Mouse (Mus musculus): ENCODE measurements around the gene Twist2.

GRCm38 (mm10) chr1:91800348-91800747 lies 913 bp upstream of the Twist2 start:
- no peak for TF ChIP-seq POLR2A (IDR thresholded peaks at IDR 0.05; ENCODE audit: low read depth, low read length)
- no peak for TF ChIP-seq CTCF (IDR thresholded peaks at IDR 0.05; ENCODE audit: extremely low read depth, insufficient read depth, insufficient read length, insufficient replicate concordance)
